Mouse (Mus musculus) neural tube, embryonic 14.5 days (tissue): ENCODE measurements around the gene Tead4. TPM values are rescaled to one million over a fixed set of nuclear protein-coding genes. Genes with fewer than 3 reads are reported as not detected.
A peak's percentile ranks its signal among the peaks of the same experiment; 100 is the strongest.

Experiments used
- ATAC-seq: fragments of 200-750 bp; cut with Nextera tagmentation; 2 replicates; pipeline ENCODE4 v1.8.0; 2017; ENCODE audit warnings: low read depth, mild to moderate bottlenecking, moderate TSS enrichment, moderate library complexity
- H3K27ac ChIP-seq: fragments of 300-500 bp; sonication (generic); 2 replicates; pipeline ENCODE4 v1.5.1; 2014; ENCODE audit warnings: low read depth, mild to moderate bottlenecking, control low read depth, low read length, moderate library complexity, mixed read lengths
- H3K27me3 ChIP-seq: fragments of 300-500 bp; sonication (generic); 2 replicates; pipeline ENCODE4 v1.6.1; 2014; ENCODE audit warnings: low read length; ENCODE audit not compliant: control insufficient read depth, insufficient read depth
- H3K36me3 ChIP-seq: fragments of 300-500 bp; sonication (generic); 2 replicates; pipeline ENCODE4 v1.6.1; 2014; ENCODE audit warnings: low read length, mixed read lengths; ENCODE audit not compliant: control insufficient read depth, insufficient read depth
- H3K4me1 ChIP-seq: fragments of 300-500 bp; sonication (generic); 2 replicates; pipeline ENCODE4 v1.6.1; 2014; ENCODE audit warnings: low read length; ENCODE audit not compliant: control insufficient read depth, insufficient read depth
- H3K4me2 ChIP-seq: fragments of 300-500 bp; sonication (generic); 2 replicates; pipeline ENCODE4 v1.6.1; 2014; ENCODE audit warnings: mild to moderate bottlenecking, low read depth, low read length, control low read depth
- H3K4me3 ChIP-seq: fragments of 300-500 bp; sonication (generic); 2 replicates; pipeline ENCODE4 v1.5.1; 2014; ENCODE audit warnings: low read depth, low read length, control low read depth, mixed read lengths
- H3K9ac ChIP-seq: fragments of 300-500 bp; sonication (generic); replicated peaks from 2 replicates; pipeline ENCODE4 v1.6.1; 2014; ENCODE audit warnings: low read depth, mild to moderate bottlenecking, control low read depth, low read length, mixed read lengths
- H3K9me3 ChIP-seq: fragments of 300-500 bp; sonication (generic); 2 replicates; pipeline ENCODE4 v1.6.1; 2016; ENCODE audit warnings: low read length; ENCODE audit not compliant: control insufficient read depth
- WGBS: fragments of 180-500 bp; shearing (Covaris S2); extraction: QIAGEN DNeasy Blood & Tissue Kit; methylation state at CpG from one replicate; pipeline ENCODE4 v1.1.7; 2014; 5-methylcytosine and 5-hydroxymethylcytosine counted together
- polyA plus RNA-seq: library from polyadenylated mRNA; unstranded; fragments of >200 nt; fragmentation: Nextera tagmentation; extraction: Ambion mirVana; gene quantifications from 2 replicates; pipeline ENCODE4 v1.2.1, GENCODE M21; 2014

The Tead4 gene
- polyA plus RNA-seq, result 0.24 and 0.57 TPM in 2 replicates

DNA sequence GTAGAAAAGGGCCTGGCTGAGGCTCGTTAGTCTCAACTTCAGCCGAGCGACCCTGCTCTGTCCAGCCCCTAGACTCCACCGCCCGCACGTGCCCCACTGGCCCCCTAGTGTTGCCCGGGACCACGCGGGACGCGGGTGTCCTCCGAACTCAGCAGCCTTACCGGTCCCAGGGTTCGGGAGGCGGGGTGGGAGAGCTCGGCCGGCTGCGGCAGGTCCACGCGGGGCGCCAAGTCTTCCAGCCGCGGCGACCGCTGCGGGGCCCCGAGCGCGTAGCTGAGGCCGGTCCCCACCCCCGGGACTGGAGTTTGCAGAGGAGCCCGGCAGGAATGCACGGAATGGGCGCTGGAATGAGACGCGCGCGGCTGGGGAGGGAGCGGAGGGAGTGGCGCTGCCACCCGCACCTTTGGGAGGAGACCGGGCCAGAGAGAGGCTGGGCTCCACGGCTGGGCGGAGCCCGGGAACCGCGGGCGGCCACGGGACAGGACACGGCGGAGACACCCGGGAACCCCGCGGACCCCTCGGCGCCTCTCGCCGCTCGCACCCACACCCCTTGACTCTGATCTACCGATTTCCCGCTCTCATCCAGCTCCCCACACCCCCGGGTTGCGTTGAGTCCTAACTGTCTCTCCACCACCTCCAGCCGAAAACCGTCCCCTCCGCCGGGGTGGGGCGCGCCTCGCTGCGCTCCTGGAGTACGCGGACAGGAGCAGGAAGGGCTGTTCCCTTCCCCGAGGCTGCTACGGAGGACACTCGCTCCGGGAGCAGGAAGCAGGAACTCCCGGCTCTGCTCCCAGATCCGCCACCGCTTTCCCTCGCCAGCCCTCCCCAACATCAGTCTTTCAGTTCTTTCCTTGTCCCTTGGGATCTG lies at the start of gene Tead4:
Gene Tead4 (minus strand): TSS at position 690 of the 868 bp plus-strand sequence.
- Histone ChIP-seq H3K9ac (peak within 1 kb of the TSS; percentile 39), H3K4me3 (peak within 1 kb of the TSS; percentile 58), H3K27ac (no peak within 1 kb of the TSS), H3K9me3 (no peaks in the 10 kb centered on the region), H3K4me2 (peak within 1 kb of the TSS; percentile 100), H3K4me1 (peaks cover 11% of the 10 kb centered on the region), H3K27me3 (peaks cover 36% of the 10 kb centered on the region), H3K36me3 (no peaks in the 10 kb centered on the region)
- WGBS, result under 1% methylated on average over 59 of the region's 81 CpGs
- ATAC-seq, result peak; percentile 66; the same call in 1 of the 2 replicates

DNA sequence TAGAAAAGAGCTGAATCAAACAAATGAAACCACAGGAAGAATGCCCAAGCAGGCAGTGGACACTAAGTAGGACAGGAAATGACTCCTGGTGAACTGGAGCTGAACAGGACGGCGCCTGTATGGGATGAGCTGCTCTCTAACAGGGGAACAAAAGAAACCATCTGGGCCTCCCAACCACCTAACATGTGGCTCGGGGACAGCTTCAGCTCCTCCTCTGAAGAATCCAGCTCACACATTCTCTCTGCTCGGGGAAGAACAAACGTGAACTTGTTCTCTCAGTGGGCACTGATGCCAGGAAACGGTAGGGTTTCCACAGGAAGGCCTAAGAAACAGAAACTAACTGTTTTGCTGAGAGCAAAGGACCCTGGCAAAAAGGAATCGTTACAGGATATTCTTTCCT lies 49.1 kb upstream of the Tead4 start:
- Histone ChIP-seq H3K9ac (no peak overlapping the region), H3K4me2 (no peak overlapping the region), H3K36me3 (peaks cover 4% of the 10 kb centered on the region; the same call in 1 of the 2 replicates), H3K27me3 (no peaks in the 10 kb centered on the region), H3K9me3 (no peaks in the 10 kb centered on the region), H3K4me3 (no peak overlapping the region), H3K4me1 (peaks cover 7% of the 10 kb centered on the region), H3K27ac (0 out of 2 replicates have a peak overlapping the region, but pooled peaks have one; percentile 0)
- peak; percentile 50; the same call in 1 of the 2 replicates for ATAC-seq
- WGBS, result 29% methylated on average over 7 of the region's 7 CpGs

DNA sequence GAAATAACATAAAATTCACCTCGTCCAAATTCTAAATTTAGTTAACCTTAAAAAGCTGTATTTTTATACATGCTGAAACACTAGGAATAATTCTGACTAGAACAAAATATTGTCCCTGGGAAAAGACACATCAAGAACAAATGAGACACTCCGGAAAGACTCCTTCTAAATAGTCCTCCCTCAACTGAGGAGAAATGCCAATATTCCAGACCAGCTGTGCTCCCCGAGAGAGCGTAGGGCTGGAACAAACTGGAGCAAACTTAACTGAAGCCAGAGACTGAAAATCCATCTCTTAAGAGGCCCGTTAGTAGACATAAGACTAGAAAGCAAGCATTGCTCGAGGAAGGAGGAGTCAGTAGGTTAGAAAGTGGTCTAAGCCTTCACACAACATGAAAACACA lies 46.2 kb upstream of the Tead4 start:
- H3K9me3 ChIP-seq, result no peaks in the 10 kb centered on the region
- 86% methylated on average over 6 of the region's 6 CpGs for WGBS
- 0 out of 2 replicates have a peak, but pooled peaks cover 3% of the 10 kb centered on the region for H3K4me1 ChIP-seq
- H3K4me2 ChIP-seq, result no peak overlapping the region
- no peak for ATAC-seq
- no peak overlapping the region for H3K4me3 ChIP-seq
- H3K9ac ChIP-seq, result no peak overlapping the region
- peaks cover 10% of the 10 kb centered on the region; the same call in 1 of the 2 replicates for H3K36me3 ChIP-seq
- no peak overlapping the region for H3K27ac ChIP-seq
- no peaks in the 10 kb centered on the region for H3K27me3 ChIP-seq

DNA sequence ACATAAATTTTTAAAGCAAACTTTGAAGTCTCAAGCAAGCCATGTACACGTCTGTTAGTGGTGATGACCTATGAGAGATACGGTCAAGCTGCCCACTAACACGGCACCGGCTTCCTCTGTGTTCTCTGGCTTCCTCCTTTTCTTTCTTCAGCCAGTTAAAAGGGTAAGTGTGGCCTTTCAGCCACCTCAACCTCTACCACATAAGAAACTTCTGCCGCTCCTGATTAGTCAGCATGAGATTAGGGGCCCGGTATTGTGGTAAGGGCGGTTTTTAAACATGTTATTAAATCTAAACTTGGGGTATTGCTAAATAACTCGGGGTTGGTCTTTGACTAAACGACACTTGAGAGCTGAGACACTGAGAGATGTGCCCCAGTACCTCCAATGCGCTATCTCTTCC lies 45.0 kb upstream of the Tead4 start:
- Histone ChIP-seq H3K4me1 (0 out of 2 replicates have a peak, but pooled peaks cover 3% of the 10 kb centered on the region), H3K9me3 (no peaks in the 10 kb centered on the region), H3K4me2 (no peak overlapping the region), H3K27me3 (no peaks in the 10 kb centered on the region), H3K4me3 (no peak overlapping the region), H3K27ac (no peak overlapping the region), H3K36me3 (peaks cover 7% of the 10 kb centered on the region; the same call in 1 of the 2 replicates), H3K9ac (no peak overlapping the region)
- WGBS, result 92% methylated on average over 10 of the region's 10 CpGs
- no peak for ATAC-seq

DNA sequence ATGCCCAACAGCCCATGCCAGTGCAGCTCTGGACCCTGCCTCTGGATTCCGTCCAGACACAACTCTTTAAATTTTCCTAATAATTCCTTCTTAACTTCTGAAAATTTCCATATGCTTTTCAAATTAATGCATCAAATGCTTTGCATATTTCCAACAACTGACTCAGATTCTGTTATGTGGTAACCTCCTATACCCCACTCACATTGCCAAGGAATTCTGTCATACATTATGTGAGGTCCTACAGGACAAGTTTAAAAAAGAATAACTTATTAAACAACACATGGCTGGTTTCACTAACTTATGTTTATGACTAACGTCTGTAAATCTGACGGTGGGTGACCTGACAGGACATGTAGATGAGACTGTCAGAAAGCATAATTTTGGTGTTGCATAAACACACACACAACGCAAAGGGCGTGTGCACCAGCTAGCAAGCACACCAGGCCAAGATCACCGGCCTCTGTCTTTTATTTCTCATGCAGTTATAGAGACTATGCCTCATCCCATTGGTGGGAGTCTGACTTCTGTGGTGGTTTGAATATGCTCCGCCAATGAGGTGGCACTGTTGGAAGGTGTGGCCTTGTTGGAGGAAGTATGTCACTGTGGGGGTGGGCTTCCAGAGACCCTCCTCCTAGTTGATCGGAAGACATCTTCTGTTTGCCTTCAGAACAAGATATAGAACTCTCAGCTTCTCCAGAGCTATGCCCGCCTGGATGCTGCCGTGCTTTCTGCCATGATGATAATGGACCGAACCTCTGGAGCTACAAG lies 41.5 kb upstream of the Tead4 start:
- Histone ChIP-seq H3K9me3 (no peaks in the 10 kb centered on the region), H3K4me2 (no peak overlapping the region), H3K4me1 (no peaks in the 10 kb centered on the region), H3K9ac (no peak overlapping the region), H3K27me3 (no peaks in the 10 kb centered on the region), H3K4me3 (no peak overlapping the region), H3K27ac (no peak overlapping the region), H3K36me3 (0 out of 2 replicates have a peak, but pooled peaks cover 6% of the 10 kb centered on the region)
- WGBS, result 94% methylated on average over 11 of the region's 11 CpGs
- no peak for ATAC-seq

DNA sequence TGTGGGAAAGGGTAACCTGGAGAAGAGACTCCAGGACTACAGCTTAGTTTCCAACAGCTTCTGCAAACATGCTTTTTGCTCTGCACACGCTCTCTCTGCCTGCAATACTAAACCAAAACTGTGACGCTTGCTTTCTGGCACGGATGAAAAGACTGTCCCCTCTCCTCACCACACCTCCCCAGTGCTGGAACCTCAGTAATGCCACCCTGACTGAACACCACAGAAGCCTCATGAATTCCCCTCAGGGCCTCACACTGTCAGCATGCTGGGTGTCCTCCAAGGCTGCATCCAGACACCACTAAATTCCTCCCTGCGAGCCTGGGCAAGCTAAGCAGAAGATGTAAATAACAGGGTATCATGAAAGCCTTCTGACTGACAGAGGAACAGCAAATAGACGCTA lies 38.3 kb upstream of the Tead4 start:
- Histone ChIP-seq H3K4me1 (no peaks in the 10 kb centered on the region), H3K4me2 (no peak overlapping the region), H3K9me3 (no peaks in the 10 kb centered on the region), H3K36me3 (0 out of 2 replicates have a peak, but pooled peaks cover 6% of the 10 kb centered on the region), H3K9ac (no peak overlapping the region), H3K27me3 (no peaks in the 10 kb centered on the region), H3K27ac (no peak overlapping the region), H3K4me3 (no peak overlapping the region)
- 43% methylated on average over 5 of the region's 5 CpGs for WGBS
- ATAC-seq, result 0 out of 2 replicates have a peak, but pooled peaks have one; percentile 26

DNA sequence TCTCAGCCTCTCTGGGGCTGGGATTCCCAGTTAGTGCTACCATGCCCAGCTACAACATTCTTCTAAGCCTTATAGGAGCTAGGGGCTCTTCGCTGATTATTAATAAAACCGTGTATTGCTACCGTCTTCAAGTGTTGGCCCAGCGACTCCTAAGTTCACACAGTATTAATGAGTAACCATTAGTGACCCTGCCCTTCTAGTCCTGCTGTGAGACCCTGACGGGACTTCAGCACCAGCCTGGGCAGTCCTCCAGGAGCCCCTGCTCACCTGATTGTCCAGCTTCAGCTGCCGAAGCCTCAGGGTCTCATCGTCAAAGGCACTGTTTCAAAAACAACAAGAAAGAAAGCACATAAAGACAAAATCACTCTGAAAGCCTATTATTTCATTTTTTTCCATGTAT lies 36.8 kb upstream of the Tead4 start:
- no peak overlapping the region for H3K4me3 ChIP-seq
- H3K27me3 ChIP-seq, result no peaks in the 10 kb centered on the region
- H3K4me2 ChIP-seq, result no peak overlapping the region
- H3K4me1 ChIP-seq, result no peaks in the 10 kb centered on the region
- H3K27ac ChIP-seq, result no peak overlapping the region; the same call in 1 of the 2 replicates
- H3K36me3 ChIP-seq, result peaks cover 8% of the 10 kb centered on the region
- ATAC-seq, result no peak
- H3K9me3 ChIP-seq, result no peaks in the 10 kb centered on the region
- 83% methylated on average over 7 of the region's 7 CpGs for WGBS
- H3K9ac ChIP-seq, result no peak overlapping the region

DNA sequence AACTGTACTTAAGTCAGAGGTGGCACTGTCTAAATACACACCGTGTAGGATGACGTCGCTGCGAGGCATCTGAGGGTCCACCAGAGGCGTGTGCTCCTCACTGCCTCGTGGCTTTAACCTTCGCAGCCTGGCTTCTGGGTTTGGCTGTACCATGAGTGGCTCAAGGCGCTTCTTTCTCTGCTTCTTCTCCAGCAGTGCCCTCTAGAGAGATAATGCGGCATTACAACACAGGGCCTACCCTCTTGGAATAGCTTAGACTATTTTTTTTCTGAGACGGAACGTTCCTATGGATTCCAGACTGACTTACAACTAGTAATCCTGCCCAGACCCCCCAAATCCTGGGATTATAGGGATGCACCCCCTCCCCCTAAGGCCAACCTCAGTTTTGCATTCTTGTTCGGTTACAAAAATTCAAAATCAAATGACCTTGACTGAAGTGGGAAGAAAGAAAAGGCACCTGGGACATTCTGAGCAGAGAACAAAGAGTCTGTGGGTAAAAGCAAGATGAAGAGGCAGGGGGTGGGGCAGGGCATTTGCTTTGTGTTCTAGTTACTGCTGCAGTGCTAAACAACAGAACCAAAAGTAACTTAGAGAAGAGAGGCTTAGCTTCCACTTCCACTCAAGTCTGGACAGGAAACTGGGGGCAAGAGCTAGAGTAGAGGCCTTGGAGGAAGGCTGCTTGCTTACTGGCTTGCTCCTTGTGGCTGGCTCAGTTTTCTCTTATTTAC lies 33.9 kb upstream of the Tead4 start:
- Histone ChIP-seq H3K27me3 (no peaks in the 10 kb centered on the region), H3K4me2 (no peak overlapping the region), H3K36me3 (peaks cover 13% of the 10 kb centered on the region), H3K4me3 (no peak overlapping the region), H3K9me3 (no peaks in the 10 kb centered on the region), H3K27ac (peak overlapping the region; percentile 5; the same call in 1 of the 2 replicates), H3K9ac (no peak overlapping the region), H3K4me1 (no peaks in the 10 kb centered on the region)
- WGBS, result 22% methylated on average over 12 of the region's 12 CpGs
- peak; percentile 75; the same call in 1 of the 2 replicates for ATAC-seq
